In the genomic region with DNA sequence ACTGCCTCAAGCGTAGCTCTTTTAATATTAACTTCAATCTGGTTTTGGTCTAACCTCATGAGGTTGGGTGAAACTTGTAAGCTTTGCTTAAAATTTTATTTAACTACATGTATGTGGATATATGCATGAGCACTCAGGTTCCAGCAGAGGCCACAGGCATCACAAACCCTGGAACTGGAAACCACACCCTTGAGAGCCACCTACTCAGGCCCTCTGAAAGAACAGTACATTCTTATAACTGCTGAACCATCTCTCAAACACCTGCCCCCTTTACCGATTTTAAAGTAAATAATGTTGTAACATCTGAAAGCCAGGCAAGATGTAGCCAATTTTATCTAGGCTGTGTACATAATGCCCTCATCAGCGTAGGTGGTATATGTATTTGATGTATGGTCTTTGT, we compare ENCODE assay signal across 8 mouse cellular contexts. TPM values are rescaled to one million over a fixed set of nuclear protein-coding genes. Genes with fewer than 3 reads are reported as not detected.
A peak's percentile ranks its signal among the peaks of the same experiment; 100 is the strongest.
DNase-seq lines count a peak whose midpoint lies in the region; ATAC-seq and TF ChIP-seq lines count a peak whose summit lies in the region.

No protein-coding gene starts in this region.

- TF ChIP-seq CTCF in kidney, adult 2 months (conservative IDR thresholded peaks at IDR 0.05; ENCODE audit: insufficient read depth, insufficient read length, low read depth, low read length), result no peak

- peaks cover 7% of the 10 kb centered on the region for H3K36me3 ChIP-seq in kidney, adult 2 months (ENCODE audit: control insufficient read depth, insufficient read depth, low read length)
- H3K36me3 ChIP-seq in hindbrain, embryonic 12.5 days, result peaks cover 9% of the 10 kb centered on the region
- H3K36me3 ChIP-seq in midbrain, embryonic 11.5 days (ENCODE audit: control insufficient read depth, insufficient read depth, low read length), result no peaks in the 10 kb centered on the region

- DNase-seq in kidney, adult 2 months, result no peak
- no peak for DNase-seq in kidney, postnatal 4 days
- peak; percentile 18 for DNase-seq in R1 (ENCODE audit: low read depth, low spot score)
- no peak for DNase-seq in midbrain, embryonic 11.5 days (ENCODE audit: low spot score, missing footprints)
- DNase-seq in yolk sac, embryonic 10.5 days (ENCODE audit: low spot score), result no peak
- DNase-seq in cerebellum, postnatal 4 days (ENCODE audit: low spot score in 2 of 2), result no peak
- DNase-seq in embryo, embryonic 10.5 days (ENCODE audit: low spot score), result no peak

- H3K4me1 ChIP-seq in kidney, adult 2 months (ENCODE audit: control insufficient read depth, insufficient read depth, low read length), result 0 out of 2 replicates have a peak, but pooled peaks cover 4% of the 10 kb centered on the region
- no peaks in the 10 kb centered on the region for H3K4me1 ChIP-seq in hindbrain, embryonic 12.5 days
- 0 out of 2 replicates have a peak, but pooled peaks cover 2% of the 10 kb centered on the region for H3K4me1 ChIP-seq in midbrain, embryonic 11.5 days (ENCODE audit: control insufficient read depth, insufficient read depth, low read length)

- no peak overlapping the region for H3K4me3 ChIP-seq in kidney, adult 2 months (ENCODE audit: insufficient read depth, low read depth, low read length)
- H3K4me3 ChIP-seq in hindbrain, embryonic 12.5 days, result 0 out of 2 replicates have a peak overlapping the region, but pooled peaks have one; percentile 74
- no peak overlapping the region for H3K4me3 ChIP-seq in midbrain, embryonic 11.5 days (ENCODE audit: low read depth, low read length)

- ATAC-seq in hindbrain, embryonic 12.5 days (ENCODE audit: low FRiP score), result no peak
- ATAC-seq in midbrain, embryonic 11.5 days (ENCODE audit: low FRiP score), result no peak

- H3K27ac ChIP-seq in kidney, adult 2 months (ENCODE audit: insufficient read depth, low read depth, low read length), result peak overlapping the region; percentile 99
- H3K27ac ChIP-seq in hindbrain, embryonic 12.5 days, result peak overlapping the region; percentile 96
- peak overlapping the region; percentile 89; the same call in 1 of the 2 replicates for H3K27ac ChIP-seq in midbrain, embryonic 11.5 days (ENCODE audit: low read depth, low read length)

- H3K9ac ChIP-seq in hindbrain, embryonic 12.5 days, result no peak overlapping the region
- peak overlapping the region; percentile 95 for H3K9ac ChIP-seq in midbrain, embryonic 11.5 days (ENCODE audit: low read length)

- H3K4me2 ChIP-seq in hindbrain, embryonic 12.5 days (replicated peaks), result peak overlapping the region; percentile 62
- H3K4me2 ChIP-seq in midbrain, embryonic 11.5 days, result peak overlapping the region; percentile 66

- H3K27me3 ChIP-seq in kidney, adult 2 months (replicated peaks; ENCODE audit: control insufficient read depth, insufficient read depth, low read length), result no peaks in the 10 kb centered on the region
- no peaks in the 10 kb centered on the region for H3K27me3 ChIP-seq in hindbrain, embryonic 12.5 days
- H3K27me3 ChIP-seq in midbrain, embryonic 11.5 days (ENCODE audit: control insufficient read depth, insufficient read depth, low read length), result no peaks in the 10 kb centered on the region

- no peaks in the 10 kb centered on the region for H3K9me3 ChIP-seq in hindbrain, embryonic 12.5 days (replicated peaks)
- no peaks in the 10 kb centered on the region for H3K9me3 ChIP-seq in midbrain, embryonic 11.5 days (ENCODE audit: control insufficient read depth, low read length)

- no peak for TF ChIP-seq POLR2A in kidney, adult 2 months (IDR thresholded peaks at IDR 0.05; ENCODE audit: low read depth, low read length)

- WGBS in kidney, adult 2 months, result 53% methylated on average over 3 of the region's 3 CpGs
- WGBS in hindbrain, embryonic 12.5 days, result 90% methylated on average over 3 of the region's 3 CpGs
- 89% methylated on average over 3 of the region's 3 CpGs for WGBS in midbrain, embryonic 11.5 days

RNA-seq across cellular contexts. Expression of a gene that starts 0.5 kb away (rescaled TPM):
- 8.8 and 10.7 TPM in 2 replicates for polyA plus RNA-seq in kidney, adult 2 months (2012; rRNA removed)
- 9.0 and 9.8 TPM in 2 replicates for polyA plus RNA-seq in hindbrain, embryonic 12.5 days (2016; fragmentation: Nextera tagmentation; extraction: Ambion mirVana)
- 5.6 and 7.1 TPM in 2 replicates for polyA plus RNA-seq in midbrain, embryonic 11.5 days (2014; fragmentation: Nextera tagmentation; extraction: Ambion mirVana)

RNA-seq across cellular contexts. Expression of a gene that starts 15.7 kb away (rescaled TPM):
- polyA plus RNA-seq in kidney, adult 2 months (2012; rRNA removed), result 15.3 and 20.5 TPM in 2 replicates
- polyA plus RNA-seq in hindbrain, embryonic 12.5 days (2016; fragmentation: Nextera tagmentation; extraction: Ambion mirVana), result 57.2 and 61.6 TPM in 2 replicates
- 65.5 and 72.7 TPM in 2 replicates for polyA plus RNA-seq in midbrain, embryonic 11.5 days (2014; fragmentation: Nextera tagmentation; extraction: Ambion mirVana)

RNA-seq across cellular contexts. Expression of a gene that starts 46.3 kb away (rescaled TPM):
- 401 and 425 TPM in 2 replicates for polyA plus RNA-seq in kidney, adult 2 months (2012; rRNA removed)
- polyA plus RNA-seq in hindbrain, embryonic 12.5 days (2016; fragmentation: Nextera tagmentation; extraction: Ambion mirVana), result 200 and 208 TPM in 2 replicates
- 190 and 208 TPM in 2 replicates for polyA plus RNA-seq in midbrain, embryonic 11.5 days (2014; fragmentation: Nextera tagmentation; extraction: Ambion mirVana)
